Mouse (Mus musculus) bone marrow macrophage, adult 2 months (primary cell): ENCODE data around the gene Tmf1.

ENCODE experiments used
- CTCF ChIP-seq: IDR thresholded peaks from 2 replicates; pipeline ENCODE4 v1.5.1; 2012; ENCODE audit warnings: low read depth, mild to moderate bottlenecking, low read length, moderate library complexity
- POLR2A ChIP-seq: IDR thresholded peaks from 2 replicates; pipeline ENCODE4 v1.6.1; 2012; ENCODE audit warnings: mild to moderate bottlenecking, low read depth, low read length, borderline replicate concordance

DNA sequence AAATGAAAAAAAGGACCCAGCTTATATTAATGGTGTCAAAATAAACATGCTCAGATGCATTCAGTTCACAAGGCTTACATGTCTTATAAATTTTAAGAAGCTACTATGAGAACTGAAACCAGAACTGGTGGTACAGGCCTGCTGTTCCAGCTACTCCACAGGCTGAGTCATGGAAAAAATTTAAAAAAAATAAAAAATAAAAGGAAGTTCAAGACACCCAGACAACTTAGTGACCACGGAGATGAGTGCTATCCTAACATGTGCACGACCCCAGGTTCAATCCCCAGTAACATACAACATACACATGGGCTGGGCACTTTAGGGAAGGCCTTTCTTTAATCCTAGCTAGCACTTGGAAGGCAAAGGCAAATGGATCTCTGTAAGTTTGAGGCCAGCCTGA lies 29.2 kb downstream of the Tmf1 start:
- TF ChIP-seq CTCF: no peak
- TF ChIP-seq POLR2A: no peak
